Mouse (Mus musculus): ENCODE data around the gene Atxn1. TPM values are rescaled to one million over a fixed set of nuclear protein-coding genes. Genes with fewer than 3 reads are reported as not detected.

The Atxn1 gene
- total RNA-seq, 2 experiments from 2014 or later, result 112 to 115 TPM

DNA sequence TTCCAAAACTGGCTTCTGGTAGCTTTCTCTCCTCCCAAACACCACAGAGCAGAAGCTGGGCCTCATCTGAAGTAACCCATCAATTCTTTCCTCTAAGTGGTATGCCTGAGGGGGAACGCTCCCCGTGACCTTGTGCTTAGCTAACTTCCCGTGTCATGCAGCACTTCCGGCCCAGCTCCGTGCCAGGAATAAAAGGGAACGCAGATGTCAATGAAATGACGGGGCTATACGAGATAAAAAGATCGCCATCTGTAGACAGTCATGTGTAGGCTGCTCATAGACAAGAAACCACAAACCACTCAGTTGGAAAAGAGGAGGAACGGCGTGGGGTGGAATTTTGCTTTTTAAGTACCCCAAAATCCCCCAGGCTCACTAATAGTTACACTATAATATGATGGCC is 271.3 kb downstream of the Atxn1 start:
- no peak for DNase-seq (ENCODE audit: extremely low spot score in 1 of 2, low spot score in 1 of 2)

- no peak for DNase-seq (ENCODE audit: extremely low spot score in 1 of 2, low spot score in 1 of 2)
These were observed 271.7 kb downstream of the Atxn1 start for GRCm38 (mm10) chr13:45693126-45693525.

DNA sequence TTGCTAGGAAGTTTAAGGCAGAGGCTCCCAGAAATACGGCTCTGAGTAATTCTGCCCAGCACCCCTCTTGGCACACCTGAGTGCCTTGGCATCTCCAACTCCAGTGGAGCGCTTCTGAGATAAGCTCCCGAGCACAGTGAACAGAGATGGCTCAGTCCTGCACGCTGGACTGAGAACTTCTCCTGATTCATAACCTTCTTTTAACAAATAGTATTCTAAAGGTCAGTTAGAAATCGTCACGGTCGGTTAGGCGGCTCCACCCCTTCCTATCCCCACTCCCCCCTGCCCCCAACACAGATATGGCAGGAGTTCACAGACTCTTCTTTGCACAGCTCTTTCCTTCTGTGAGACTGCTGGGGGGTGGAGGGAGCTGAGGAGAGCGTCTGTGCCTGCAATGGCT is 272.4 kb downstream of the Atxn1 start:
- no peak for DNase-seq (ENCODE audit: extremely low spot score in 1 of 2, low spot score in 1 of 2)

GRCm38 (mm10) chr13:45690426-45690825 is 274.4 kb downstream of the Atxn1 start:
- DNase-seq (ENCODE audit: extremely low spot score in 1 of 2, low spot score in 1 of 2), result no peak

- DNase-seq (ENCODE audit: extremely low spot score in 1 of 2, low spot score in 1 of 2), result no peak
These were observed 275.9 kb downstream of the Atxn1 start for GRCm38 (mm10) chr13:45688864-45689263.

DNA sequence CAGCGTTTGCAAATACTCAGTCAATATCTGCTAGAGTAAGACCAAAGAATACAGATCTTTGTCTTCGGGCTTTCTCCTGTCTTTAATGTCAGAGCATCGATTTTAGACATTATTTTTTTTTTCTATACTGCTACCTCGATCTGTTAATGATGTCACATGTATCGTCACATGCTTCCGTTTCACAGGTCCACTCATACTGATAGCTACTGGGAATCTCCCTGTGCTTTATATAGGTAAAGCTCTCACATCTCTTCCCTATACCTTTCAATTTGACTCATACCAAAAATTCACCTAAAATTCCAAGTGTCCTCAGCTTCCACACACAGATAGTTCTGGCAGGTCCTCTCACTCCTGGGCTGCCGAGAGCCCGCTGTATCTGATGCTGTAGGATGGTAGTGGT is 277.2 kb downstream of the Atxn1 start:
- DNase-seq (ENCODE audit: extremely low spot score in 1 of 2, low spot score in 1 of 2), result no peak

DNA sequence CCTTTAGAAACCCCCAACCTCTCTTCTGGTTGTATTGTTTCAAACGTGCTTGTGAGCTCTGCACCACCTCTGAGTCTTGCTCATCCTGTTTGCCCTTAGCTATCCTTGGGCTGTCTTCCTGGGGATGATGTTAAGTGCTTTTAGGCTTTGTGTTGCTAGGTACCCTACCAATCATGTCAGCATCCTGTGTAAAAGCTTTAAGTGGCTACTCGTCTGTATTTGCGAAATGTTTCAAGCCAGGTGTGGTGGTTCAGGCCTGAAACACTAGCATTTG is 278.6 kb downstream of the Atxn1 start:
- no peak for DNase-seq (ENCODE audit: extremely low spot score in 1 of 2, low spot score in 1 of 2)

DNA sequence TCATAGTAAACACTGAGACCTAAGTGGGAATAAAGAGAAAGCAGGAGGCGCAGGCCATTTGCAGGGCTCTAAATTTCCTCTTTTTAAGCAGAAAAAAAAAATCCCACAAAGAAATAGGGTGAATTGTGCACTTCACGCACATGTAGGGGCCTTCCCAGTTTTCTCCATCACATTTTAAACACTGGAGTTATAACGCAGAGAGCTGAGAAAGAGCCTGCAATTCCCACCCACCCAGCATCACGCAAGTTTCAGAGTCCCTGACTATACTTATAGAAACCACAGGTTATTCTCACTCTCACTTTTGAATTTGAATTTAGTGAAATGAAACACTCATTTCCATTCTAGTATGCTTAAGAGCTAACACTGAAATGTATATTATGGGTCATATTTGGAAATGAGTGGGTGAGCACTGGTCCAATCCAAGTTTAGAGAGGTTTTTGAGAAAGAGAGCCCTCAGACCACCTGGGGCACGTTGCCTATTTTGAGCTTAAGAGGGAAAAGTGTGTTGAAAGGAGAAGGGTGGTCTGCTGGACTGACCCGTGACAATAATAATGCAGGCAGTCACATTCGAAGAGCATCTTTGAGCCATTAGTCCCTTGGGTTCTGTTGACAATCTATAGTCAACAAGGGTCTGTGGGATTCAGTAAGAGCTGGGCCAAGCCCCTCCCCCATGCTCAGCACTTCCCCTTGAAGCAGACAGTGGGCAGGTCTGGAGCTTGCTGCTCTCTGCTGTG is 279.1 kb downstream of the Atxn1 start:
- no peak for DNase-seq (ENCODE audit: extremely low spot score in 1 of 2, low spot score in 1 of 2)

DNA sequence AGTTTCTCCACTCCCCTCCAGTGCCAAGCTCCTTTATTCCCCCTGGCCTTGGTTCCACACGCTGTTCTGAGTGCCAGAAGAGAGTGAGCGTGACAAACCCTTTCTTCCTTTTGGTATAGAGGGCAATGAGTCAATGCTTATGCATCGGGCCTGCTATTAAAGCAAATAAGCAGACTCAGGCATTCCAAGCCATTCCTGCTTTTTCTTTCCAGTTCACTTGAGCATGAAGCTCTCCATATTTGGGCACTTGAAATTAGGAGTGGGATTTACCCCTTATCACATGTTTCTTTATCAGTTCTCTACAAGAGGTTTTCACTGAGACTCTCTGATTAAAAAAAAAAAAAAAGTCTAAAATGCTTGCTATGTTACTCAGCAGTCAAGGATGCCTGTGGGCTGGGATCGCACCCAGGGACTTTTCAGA is 279.9 kb downstream of the Atxn1 start:
- no peak for DNase-seq (ENCODE audit: extremely low spot score in 1 of 2, low spot score in 1 of 2)

GRCm38 (mm10) chr13:45683991-45684390 is 280.8 kb downstream of the Atxn1 start:
- no peak for DNase-seq (ENCODE audit: extremely low spot score in 1 of 2, low spot score in 1 of 2)

- no peak for DNase-seq (ENCODE audit: extremely low spot score in 1 of 2, low spot score in 1 of 2)
These were observed 283.6 kb downstream of the Atxn1 start for GRCm38 (mm10) chr13:45681196-45681595.

GRCm38 (mm10) chr13:45680651-45681050 is 284.2 kb downstream of the Atxn1 start:
- no peak for DNase-seq (ENCODE audit: extremely low spot score in 1 of 2, low spot score in 1 of 2)

- no peak for DNase-seq (ENCODE audit: extremely low spot score in 1 of 2, low spot score in 1 of 2)
These were observed 285.7 kb downstream of the Atxn1 start for GRCm38 (mm10) chr13:45679096-45679495.

DNA sequence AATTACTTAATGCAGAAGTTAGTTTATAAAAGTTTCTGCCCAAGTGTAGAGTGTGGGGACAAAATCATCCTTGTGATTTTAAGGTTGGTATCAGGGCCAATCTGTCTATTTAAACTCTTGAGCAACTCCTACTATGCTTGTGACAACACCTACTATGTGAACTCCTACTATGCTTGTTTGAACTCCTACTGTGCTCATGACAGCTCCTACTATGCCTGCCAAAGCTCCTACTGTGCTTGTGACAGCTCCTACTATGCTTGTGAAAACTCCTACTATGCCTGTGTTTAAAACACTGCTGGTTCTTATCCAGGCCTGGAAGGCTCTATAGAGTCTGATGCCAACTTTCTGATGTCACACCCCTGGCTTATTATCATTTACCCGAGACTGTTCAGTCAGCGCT is 292.2 kb downstream of the Atxn1 start:
- DNase-seq (ENCODE audit: extremely low spot score in 1 of 2, low spot score in 1 of 2), result no peak

DNA sequence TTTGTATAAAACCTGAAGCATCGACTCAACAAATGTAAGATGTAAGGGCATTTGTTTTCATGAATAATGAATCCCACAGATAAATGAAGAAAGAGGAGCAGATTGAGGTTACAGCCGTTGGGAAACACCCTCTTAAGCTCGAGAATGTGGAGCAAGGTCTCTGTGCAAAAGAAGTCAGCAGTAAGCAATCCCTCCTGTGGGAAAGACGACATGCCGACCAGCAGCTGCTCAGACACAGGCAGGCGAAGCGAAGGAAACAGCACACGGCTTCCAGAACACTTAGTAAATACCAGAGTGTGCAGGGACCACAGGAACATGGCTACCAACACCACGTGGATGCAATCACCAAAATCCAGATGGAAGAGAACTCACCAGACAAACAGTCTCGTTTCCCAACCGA is 294.8 kb downstream of the Atxn1 start:
- no peak for DNase-seq (ENCODE audit: extremely low spot score in 1 of 2, low spot score in 1 of 2)

GRCm38 (mm10) chr13:45662852-45663251 is 302.0 kb downstream of the Atxn1 start:
- DNase-seq (ENCODE audit: extremely low spot score in 1 of 2, low spot score in 1 of 2), result no peak

- DNase-seq (ENCODE audit: extremely low spot score in 1 of 2, low spot score in 1 of 2), result no peak
These were observed 302.6 kb downstream of the Atxn1 start for GRCm38 (mm10) chr13:45662216-45662615.

DNA sequence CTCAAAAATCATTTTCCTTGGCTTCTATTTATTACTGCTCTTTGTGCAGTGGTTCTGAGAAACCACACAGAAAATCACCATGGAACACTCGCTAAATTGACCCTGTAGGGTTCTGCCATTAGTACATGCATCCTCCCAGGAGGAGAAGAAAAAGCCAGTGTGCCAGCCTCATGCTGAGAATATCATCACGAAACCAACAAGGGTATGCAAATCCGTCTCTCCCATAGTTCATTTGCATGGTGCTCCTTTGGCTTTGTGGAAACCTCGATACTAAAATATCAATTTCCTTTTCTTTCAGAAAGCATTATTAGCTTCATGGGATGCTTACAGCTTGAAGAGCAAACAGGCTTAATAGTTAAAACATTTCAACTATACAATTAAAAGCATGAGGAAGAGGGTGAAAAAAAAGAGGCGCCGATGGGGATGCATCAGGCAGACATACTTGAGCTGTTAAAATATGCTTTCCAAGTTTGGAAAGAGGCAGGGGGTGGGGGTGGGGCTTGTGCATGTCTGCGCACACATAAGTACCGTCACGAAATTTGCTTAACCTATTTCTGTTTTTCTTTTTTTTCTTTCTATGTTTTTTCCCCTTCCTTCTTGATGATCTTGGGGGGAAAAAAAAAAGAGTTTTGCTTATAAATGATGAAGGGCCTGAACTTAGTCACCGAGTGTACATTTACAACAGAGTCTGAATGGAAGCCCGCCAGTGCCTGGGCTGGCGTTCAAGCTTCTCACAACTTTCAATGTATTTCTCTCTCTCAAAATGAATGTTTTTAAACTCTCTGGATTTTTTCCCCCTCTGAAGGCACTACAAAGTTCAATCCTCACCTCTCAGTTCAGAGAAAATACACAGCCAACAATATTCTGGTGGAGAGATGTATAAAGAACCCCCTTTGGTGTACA is 303.3 kb downstream of the Atxn1 start:
- no peak for DNase-seq (ENCODE audit: extremely low spot score in 1 of 2, low spot score in 1 of 2)

DNA sequence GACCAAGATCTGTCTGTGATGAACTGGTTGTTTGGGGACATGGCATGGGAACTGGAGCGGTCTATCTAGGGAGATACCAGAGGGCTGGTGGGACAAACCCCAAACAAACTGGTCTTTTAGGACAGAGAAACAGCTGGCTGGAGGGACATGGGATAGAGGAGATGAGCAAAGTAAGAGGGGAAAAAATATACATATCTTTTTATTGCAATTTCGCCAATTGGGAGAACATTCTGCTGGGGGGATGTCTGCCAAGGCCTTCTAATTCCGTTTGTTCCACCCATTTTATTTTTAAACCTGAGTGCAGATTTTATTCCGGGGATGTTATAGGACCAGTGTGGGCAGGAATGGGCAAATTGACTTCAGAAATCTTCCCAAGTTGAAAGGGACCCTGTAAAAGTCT is 305.0 kb downstream of the Atxn1 start:
- no peak for DNase-seq (ENCODE audit: extremely low spot score in 1 of 2, low spot score in 1 of 2)

GRCm38 (mm10) chr13:45658343-45658742 is 306.5 kb downstream of the Atxn1 start:
- no peak for DNase-seq (ENCODE audit: extremely low spot score in 1 of 2, low spot score in 1 of 2)

- no peak for DNase-seq (ENCODE audit: extremely low spot score in 1 of 2, low spot score in 1 of 2)
These were observed 307.6 kb downstream of the Atxn1 start for GRCm38 (mm10) chr13:45657176-45657575.

- DNase-seq (ENCODE audit: extremely low spot score in 1 of 2, low spot score in 1 of 2), result no peak
These were observed 313.1 kb downstream of the Atxn1 start for GRCm38 (mm10) chr13:45651652-45652241.
